Mouse (Mus musculus) forebrain, embryonic 11.5 days (tissue): ENCODE data around the gene Evpl. TPM values are rescaled to one million over a fixed set of nuclear protein-coding genes. Genes with fewer than 3 reads are reported as not detected.

Experiments used
- ATAC-seq: fragments of 200-750 bp; cut with Nextera tagmentation; replicated peaks from 2 replicates; pipeline ENCODE4 v1.8.0; 2017; ENCODE audit warnings: moderate TSS enrichment; ENCODE audit not compliant: low FRiP score
- DNase-seq: peaks from one replicate; pipeline ENCODE4 v3.0.0-alpha.2; 2017; ENCODE audit warnings: low spot score
- H3K27ac ChIP-seq: fragments of 300-500 bp; sonication (generic); 2 replicates; pipeline ENCODE4 v1.5.1; 2014; ENCODE audit warnings: low read depth, low read length
- H3K27me3 ChIP-seq: fragments of 300-500 bp; sonication (generic); 2 replicates; pipeline ENCODE4 v1.6.1; 2014; ENCODE audit warnings: mild to moderate bottlenecking, low read length, mixed read lengths; ENCODE audit not compliant: control insufficient read depth, insufficient read depth
- H3K36me3 ChIP-seq: fragments of 300-500 bp; sonication (generic); 2 replicates; pipeline ENCODE4 v1.6.1; 2014; ENCODE audit warnings: mild to moderate bottlenecking, low read length, moderate library complexity, mixed read lengths; ENCODE audit not compliant: control insufficient read depth, insufficient read depth
- H3K4me1 ChIP-seq: fragments of 300-500 bp; sonication (generic); replicated peaks from 2 replicates; pipeline ENCODE4 v1.6.1; 2014; ENCODE audit warnings: low read length, mixed read lengths; ENCODE audit not compliant: control insufficient read depth, insufficient read depth
- H3K4me2 ChIP-seq: fragments of 300-500 bp; sonication (generic); 2 replicates; pipeline ENCODE4 v1.6.1; 2014; ENCODE audit warnings: low read depth, mild to moderate bottlenecking, low read length, moderate library complexity, mixed read lengths; ENCODE audit not compliant: severe bottlenecking
- H3K4me3 ChIP-seq: fragments of 300-500 bp; sonication (generic); 2 replicates; pipeline ENCODE4 v1.5.1; 2014; ENCODE audit warnings: low read depth, low read length
- H3K9ac ChIP-seq: fragments of 300-500 bp; sonication (generic); 2 replicates; pipeline ENCODE4 v1.6.1; 2014; ENCODE audit warnings: low read length
- H3K9me3 ChIP-seq: fragments of 300-500 bp; sonication (generic); 2 replicates; pipeline ENCODE4 v1.6.1; 2016; ENCODE audit warnings: low read length, mixed read lengths; ENCODE audit not compliant: control insufficient read depth
- WGBS: fragments of 180-500 bp; shearing (Covaris S2); extraction: QIAGEN DNeasy Blood & Tissue Kit; methylation state at CpG from one replicate; pipeline ENCODE4 v1.1.7; 2014; 5-methylcytosine and 5-hydroxymethylcytosine counted together
- polyA plus RNA-seq: library from polyadenylated mRNA; unstranded; fragments of >200 nt; fragmentation: Nextera tagmentation; extraction: Ambion mirVana; gene quantifications from 2 replicates; pipeline ENCODE4 v1.2.1, GENCODE M21; 2014

Gene Evpl
- polyA plus RNA-seq, 1 experiment from 2014 or later = 0.61 TPM

DNA sequence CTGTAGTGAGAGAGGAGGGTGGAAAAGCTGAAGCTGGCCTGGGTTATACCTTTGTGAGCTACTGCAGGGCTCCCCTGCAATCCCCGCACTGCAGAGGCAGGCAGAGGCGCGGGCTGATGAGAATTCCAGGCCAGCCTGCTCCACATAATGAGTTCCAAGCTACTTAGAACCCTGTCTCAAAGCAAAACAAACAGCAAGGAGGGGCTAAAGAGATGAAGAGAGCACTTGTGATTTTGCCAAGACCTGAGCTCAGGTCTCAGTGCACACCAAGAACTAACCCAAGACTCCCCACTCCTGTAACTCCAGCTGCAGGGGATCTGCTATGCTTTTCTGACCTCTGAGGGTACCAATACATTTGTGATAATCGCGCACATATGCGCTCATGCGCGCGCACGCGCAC is 51.5 kb downstream of the Evpl start:
- Histone ChIP-seq H3K9ac (no peak overlapping the region), H3K36me3 (no peaks in the 10 kb centered on the region; the same call in 1 of the 2 replicates)
- no peak for ATAC-seq

GRCm38 (mm10) chr11:116185836-116186235 is 52.0 kb downstream of the Evpl start:
- ATAC-seq (no peak), DNase-seq (no peak)
- no peaks in the 10 kb centered on the region for H3K9me3 ChIP-seq
- WGBS = 93% methylated on average over 3 of the region's 3 CpGs
- no peaks in the 10 kb centered on the region; the same call in 1 of the 2 replicates for H3K36me3 ChIP-seq
- no peak overlapping the region for H3K9ac ChIP-seq
- H3K4me3 ChIP-seq = no peak overlapping the region
- H3K4me2 ChIP-seq = no peak overlapping the region
- no peaks in the 10 kb centered on the region for H3K4me1 ChIP-seq
- no peak overlapping the region for H3K27ac ChIP-seq
- no peaks in the 10 kb centered on the region for H3K27me3 ChIP-seq

More for the DNA sequence above, 51.5 kb downstream of the Evpl start:
- Histone ChIP-seq H3K9me3 (no peaks in the 10 kb centered on the region), H3K4me2 (no peak overlapping the region), H3K4me3 (no peak overlapping the region), H3K4me1 (no peaks in the 10 kb centered on the region), H3K27ac (no peak overlapping the region), H3K27me3 (no peaks in the 10 kb centered on the region)
- WGBS = 88% methylated on average over 11 of the region's 11 CpGs
- no peak for DNase-seq

DNA sequence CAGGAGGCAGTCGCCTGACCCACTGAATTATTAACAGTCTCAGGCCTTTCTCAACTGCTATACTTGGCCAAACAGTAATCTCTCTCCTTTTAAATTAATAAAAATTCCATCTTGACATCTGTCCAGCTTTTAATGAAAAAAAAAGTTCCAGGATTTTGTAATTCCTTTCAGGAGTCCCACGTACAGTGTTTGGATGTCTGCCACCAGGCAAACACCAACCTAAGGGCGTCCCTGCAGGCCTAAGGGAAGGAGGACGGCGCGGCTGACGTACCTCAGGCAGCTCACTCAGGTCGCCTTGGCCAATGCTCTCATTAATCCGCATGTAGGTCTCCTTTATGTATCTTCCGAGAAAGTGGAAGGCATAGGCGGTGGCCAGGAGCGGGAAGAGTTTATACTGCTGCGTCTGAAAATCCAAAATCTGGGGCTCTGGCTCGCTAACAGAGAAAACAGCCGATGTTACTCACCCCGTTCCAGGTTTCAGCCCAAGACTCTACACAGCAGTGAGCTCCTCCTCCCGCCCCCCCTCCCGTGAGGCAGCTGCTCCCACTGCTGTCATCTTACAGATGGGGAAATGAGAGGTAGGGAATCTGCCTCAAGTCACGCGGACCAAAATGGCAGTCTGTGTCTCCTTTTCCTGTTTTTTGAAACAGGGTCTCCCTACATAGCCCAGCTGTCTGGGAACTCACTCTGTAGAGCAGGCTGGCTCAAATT is 59.3 kb downstream of the Evpl start:
- Histone ChIP-seq H3K36me3 (no peaks in the 10 kb centered on the region), H3K4me2 (no peak overlapping the region), H3K27ac (no peak overlapping the region), H3K9ac (no peak overlapping the region), H3K27me3 (no peaks in the 10 kb centered on the region), H3K4me1 (no peaks in the 10 kb centered on the region), H3K9me3 (no peaks in the 10 kb centered on the region), H3K4me3 (no peak overlapping the region)
- 91% methylated on average over 20 of the region's 20 CpGs for WGBS
- no peak for DNase-seq
- ATAC-seq = no peak

DNA sequence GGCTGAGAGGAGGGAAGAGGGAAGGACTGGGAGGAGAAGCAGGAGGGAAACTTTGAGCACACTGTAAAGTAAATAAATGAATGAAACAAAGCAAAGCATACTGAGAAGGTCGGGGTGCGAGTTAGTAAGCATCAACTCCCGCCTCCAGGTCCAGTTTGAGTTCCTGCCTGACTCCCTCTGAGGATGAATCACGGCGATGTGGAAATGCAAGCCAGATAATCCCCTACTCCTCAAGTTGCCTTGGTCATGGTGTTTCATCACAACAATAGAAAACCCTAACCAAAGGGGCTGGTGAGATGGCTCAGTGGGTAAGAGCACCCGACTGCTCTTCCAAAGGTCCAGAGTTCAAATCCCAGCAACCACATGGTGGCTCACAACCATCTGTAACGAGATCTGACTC is 61.9 kb downstream of the Evpl start:
- Histone ChIP-seq H3K27me3 (no peaks in the 10 kb centered on the region), H3K9ac (no peak overlapping the region), H3K4me3 (no peak overlapping the region), H3K9me3 (no peaks in the 10 kb centered on the region), H3K4me2 (no peak overlapping the region), H3K27ac (no peak overlapping the region), H3K4me1 (no peaks in the 10 kb centered on the region), H3K36me3 (no peaks in the 10 kb centered on the region)
- no peak for DNase-seq
- WGBS = 94% methylated on average over 7 of the region's 7 CpGs
- ATAC-seq = no peak

GRCm38 (mm10) chr11:116174775-116175448 is 63.0 kb downstream of the Evpl start:
- Histone ChIP-seq H3K27me3 (no peaks in the 10 kb centered on the region), H3K4me1 (no peaks in the 10 kb centered on the region), H3K36me3 (no peaks in the 10 kb centered on the region), H3K27ac (no peak overlapping the region), H3K4me3 (no peak overlapping the region), H3K9me3 (no peaks in the 10 kb centered on the region), H3K9ac (no peak overlapping the region), H3K4me2 (no peak overlapping the region)
- ATAC-seq = no peak
- 92% methylated on average over 22 of the region's 22 CpGs for WGBS
- DNase-seq = no peak

- Histone ChIP-seq H3K27ac (no peak overlapping the region), H3K4me1 (peaks cover under 1% of the 10 kb centered on the region; the same call in 1 of the 2 replicates), H3K4me3 (no peak overlapping the region), H3K9me3 (no peaks in the 10 kb centered on the region), H3K27me3 (no peaks in the 10 kb centered on the region), H3K36me3 (no peaks in the 10 kb centered on the region), H3K9ac (no peak overlapping the region), H3K4me2 (no peak overlapping the region)
- DNase-seq = no peak
- ATAC-seq = no peak
- 85% methylated on average over 2 of the region's 2 CpGs for WGBS
Observed at GRCm38 (mm10) chr11:116171959-116172358, 65.9 kb downstream of the Evpl start.

Other genes starting within 250 kb of the Evpl start
- 142 and 151 TPM in 2 replicates for gene Galk1, start 225.4 kb downstream of the Evpl start, polyA plus RNA-seq
- gene H3f3b, start 210.1 kb downstream of the Evpl start, polyA plus RNA-seq = 1,836 and 1,931 TPM in 2 replicates
- gene Unk, start 207.8 kb downstream of the Evpl start, polyA plus RNA-seq = 40.7 and 48.5 TPM in 2 replicates
- 1.6 and 2.2 TPM in 2 replicates for gene Unc13d, start 160.1 kb downstream of the Evpl start, polyA plus RNA-seq
- gene Wbp2, start 151.1 kb downstream of the Evpl start, polyA plus RNA-seq = 100.0 and 111 TPM in 2 replicates
- 3.4 and 3.8 TPM in 2 replicates for gene Trim47, start 110.9 kb downstream of the Evpl start, polyA plus RNA-seq
- gene Trim65, start 106.9 kb downstream of the Evpl start, polyA plus RNA-seq = 1.8 and 1.9 TPM in 2 replicates
- gene Mrpl38, start 99.2 kb downstream of the Evpl start, polyA plus RNA-seq = 98.0 and 109 TPM in 2 replicates
- gene Fbf1, start 69.9 kb downstream of the Evpl start, polyA plus RNA-seq = 52.8 and 60.3 TPM in 2 replicates
- 48.5 and 55.4 TPM in 2 replicates for gene Ten1, start 39.2 kb downstream of the Evpl start, polyA plus RNA-seq
- gene Acox1, start 39.0 kb downstream of the Evpl start, polyA plus RNA-seq = 28.0 and 30.2 TPM in 2 replicates
- gene Srp68, start 36.1 kb upstream of the Evpl start, polyA plus RNA-seq = 81.2 and 83.6 TPM in 2 replicates
- 0.27 TPM in 1 of 2 replicates, not detected in the other for gene Galr2, start 42.9 kb upstream of the Evpl start, polyA plus RNA-seq
- 67.8 and 71.1 TPM in 2 replicates for gene Exoc7, start 69.2 kb upstream of the Evpl start, polyA plus RNA-seq
- gene Foxj1, start 97.3 kb upstream of the Evpl start, polyA plus RNA-seq = 5.3 and 6.8 TPM in 2 replicates
- gene Rnf157, start 175.0 kb upstream of the Evpl start, polyA plus RNA-seq = 25.0 and 26.1 TPM in 2 replicates
- 80.2 and 83.7 TPM in 2 replicates for gene Ubald2, start 196.0 kb upstream of the Evpl start, polyA plus RNA-seq
- not detected in 2 replicates for gene Qrich2, start 228.2 kb upstream of the Evpl start, polyA plus RNA-seq